Mouse (Mus musculus) embryonic facial prominence, embryonic 10.5 days (tissue): Measurements from ENCODE around the gene Prkd3. TPM values are rescaled to one million over a fixed set of nuclear protein-coding genes. Genes with fewer than 3 reads are reported as not detected.
A peak's percentile ranks its signal among the peaks of the same experiment; 100 is the strongest.

Experiments used
- DNase-seq: peaks from one replicate; pipeline ENCODE4 v3.0.0-alpha.2; 2017; ENCODE audit warnings: low spot score
- H3K27ac ChIP-seq: fragments of 300-500 bp; sonication (generic); replicated peaks from 2 replicates; pipeline ENCODE4 v1.5.1; 2016; ENCODE audit warnings: mild to moderate bottlenecking
- H3K27me3 ChIP-seq: fragments of 300-500 bp; sonication (generic); replicated peaks from 2 replicates; pipeline ENCODE4 v1.6.1; 2016; ENCODE audit warnings: low read depth, mild to moderate bottlenecking; ENCODE audit not compliant: poor library complexity, severe bottlenecking
- H3K36me3 ChIP-seq: fragments of 300-500 bp; sonication (generic); replicated peaks from 2 replicates; pipeline ENCODE4 v1.6.1; 2016; ENCODE audit warnings: mild to moderate bottlenecking, moderate library complexity
- H3K4me1 ChIP-seq: fragments of 300-500 bp; sonication (generic); 2 replicates; pipeline ENCODE4 v1.6.1; 2016
- H3K4me3 ChIP-seq: fragments of 300-500 bp; sonication (generic); 2 replicates; pipeline ENCODE4 v1.5.1; 2016; ENCODE audit warnings: mild to moderate bottlenecking, moderate library complexity
- H3K9me3 ChIP-seq: fragments of 300-500 bp; sonication (generic); 2 replicates; pipeline ENCODE4 v1.6.1; 2016; ENCODE audit warnings: mild to moderate bottlenecking
- WGBS: fragments of 180-500 bp; shearing (Covaris S2); methylation state at CpG from one replicate; pipeline ENCODE4 v1.1.7; 2016; 5-methylcytosine and 5-hydroxymethylcytosine counted together
- polyA plus RNA-seq: library from polyadenylated mRNA; unstranded; fragments of >200 nt; fragmentation: Nextera tagmentation; extraction: Ambion mirVana; gene quantifications from 2 replicates; pipeline ENCODE4 v1.2.1, GENCODE M21; 2016

Prkd3 gene
- polyA plus RNA-seq, 1 experiment from 2014 or later: 54.3 TPM

DNA sequence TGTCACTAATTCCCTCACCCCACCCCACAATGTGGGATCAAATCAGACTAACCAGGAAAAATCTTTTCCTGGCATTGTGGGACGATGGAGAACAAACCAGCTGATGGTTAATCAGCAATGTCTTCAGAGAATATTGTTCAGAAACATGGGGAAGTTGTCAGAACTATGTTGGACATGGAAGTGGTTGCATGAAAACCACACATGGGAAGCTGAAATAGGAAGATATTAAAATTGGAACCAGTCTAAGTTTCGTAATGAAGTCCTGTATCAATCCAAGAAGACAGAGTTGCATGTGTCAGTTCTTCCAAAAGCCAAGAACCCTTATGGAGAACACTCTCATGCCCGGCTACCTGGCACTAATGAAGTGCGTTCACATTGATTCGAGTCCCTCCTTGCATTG, 11.0 kb upstream of the Prkd3 start:
- no peak overlapping the region for H3K27ac ChIP-seq
- DNase-seq: no peak
- H3K4me3 ChIP-seq: no peak overlapping the region
- WGBS: 87% methylated on average over 5 of the region's 5 CpGs
- H3K4me1 ChIP-seq: no peaks in the 10 kb centered on the region
- no peaks in the 10 kb centered on the region for H3K9me3 ChIP-seq
- H3K36me3 ChIP-seq: no peaks in the 10 kb centered on the region
- H3K27me3 ChIP-seq: no peaks in the 10 kb centered on the region

DNA sequence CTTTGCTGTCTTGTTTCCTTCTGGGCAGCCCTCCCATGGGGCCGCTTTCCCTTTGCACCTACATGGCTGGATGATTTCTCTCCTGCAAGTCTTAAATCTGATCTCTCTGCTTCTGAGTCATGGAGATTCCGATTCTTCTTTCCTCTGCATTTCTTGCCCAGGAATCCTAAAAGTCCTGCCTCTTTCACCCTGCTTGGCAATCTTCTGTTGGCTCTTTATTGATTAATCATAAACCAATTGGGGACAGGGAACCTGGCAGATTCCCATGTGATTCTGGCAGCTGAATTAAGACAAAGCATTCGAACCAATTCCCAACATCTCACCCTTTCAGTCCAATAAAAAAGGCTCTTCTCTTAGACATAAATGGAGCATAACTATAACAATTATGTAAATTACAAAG, 8.6 kb upstream of the Prkd3 start:
- WGBS: 86% methylated on average over 3 of the region's 3 CpGs
- DNase-seq: no peak
- Histone ChIP-seq H3K36me3 (no peaks in the 10 kb centered on the region), H3K9me3 (no peaks in the 10 kb centered on the region), H3K27ac (no peak overlapping the region), H3K4me3 (no peak overlapping the region), H3K27me3 (no peaks in the 10 kb centered on the region), H3K4me1 (peaks cover 4% of the 10 kb centered on the region; the same call in 1 of the 2 replicates)

DNA sequence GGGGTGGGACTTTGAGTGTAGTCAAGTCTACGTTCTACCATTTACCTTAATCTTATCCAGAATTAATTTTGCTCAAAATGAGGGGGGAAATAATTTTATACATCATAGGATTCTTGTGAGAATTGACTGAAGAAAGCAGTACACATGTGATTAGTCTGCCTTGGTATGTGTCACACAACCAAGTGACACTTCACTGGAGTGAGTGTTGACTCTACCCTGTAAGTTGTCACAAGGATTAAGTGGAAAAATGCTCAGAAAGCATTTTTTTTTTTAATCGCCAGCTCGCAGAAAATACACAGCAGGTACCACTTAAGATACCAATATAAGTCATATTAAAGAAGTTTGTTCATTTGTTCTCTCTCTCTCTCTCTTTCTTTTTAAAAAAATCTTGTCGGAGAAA, 3.9 kb upstream of the Prkd3 start:
- no peaks in the 10 kb centered on the region for H3K36me3 ChIP-seq
- no peak for DNase-seq
- H3K27me3 ChIP-seq: peaks cover 10% of the 10 kb centered on the region
- H3K9me3 ChIP-seq: no peaks in the 10 kb centered on the region
- WGBS: 82% methylated on average over 4 of the region's 4 CpGs
- H3K27ac ChIP-seq: no peak overlapping the region
- peaks cover 8% of the 10 kb centered on the region for H3K4me1 ChIP-seq
- no peak overlapping the region for H3K4me3 ChIP-seq

DNA sequence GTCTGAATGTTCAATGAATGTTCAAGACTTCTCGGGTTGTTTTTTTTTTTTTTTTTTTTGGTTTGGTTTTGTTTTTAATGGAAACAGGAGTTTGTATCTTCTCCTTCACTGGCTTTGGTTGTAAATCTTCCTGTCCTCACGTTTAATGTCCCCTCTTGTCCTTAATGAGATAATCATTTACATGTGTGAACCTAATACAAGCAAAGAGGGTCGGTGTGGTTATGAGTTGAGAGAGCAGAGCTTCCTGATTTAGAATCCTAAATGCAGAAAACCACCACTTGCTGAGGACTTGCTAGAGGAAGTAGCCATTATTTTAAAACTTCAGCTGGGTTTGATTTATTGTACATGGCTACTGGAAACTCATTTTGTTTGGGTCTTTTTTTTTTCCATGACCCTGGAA, 2.1 kb upstream of the Prkd3 start:
- peaks cover 10% of the 10 kb centered on the region for H3K27me3 ChIP-seq

DNA sequence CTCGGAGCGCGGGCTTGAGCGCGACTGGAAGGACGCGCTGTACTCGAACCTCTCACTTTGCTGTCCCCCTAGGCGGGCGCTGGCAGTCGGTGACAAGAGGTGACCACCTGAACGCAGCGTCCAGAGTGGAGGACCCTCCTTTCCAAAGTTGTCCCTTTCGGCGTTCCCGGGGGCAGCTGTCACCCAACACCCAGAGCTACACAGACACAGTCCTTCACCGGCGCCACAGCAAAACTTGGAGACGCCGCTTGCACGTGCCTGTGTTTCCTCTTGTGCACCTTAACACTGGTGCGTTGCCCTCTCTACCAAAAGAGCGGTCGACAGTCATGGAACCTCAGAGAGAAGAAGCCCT, 344 bp upstream of the Prkd3 start:
- peaks cover 32% of the 10 kb centered on the region for H3K4me1 ChIP-seq
- H3K4me3 ChIP-seq: peak overlapping the region; percentile 92
- no peaks in the 10 kb centered on the region for H3K9me3 ChIP-seq
- 1% methylated on average over 24 of the region's 24 CpGs for WGBS
- DNase-seq: no peak
- peaks cover 1% of the 10 kb centered on the region for H3K36me3 ChIP-seq
- peak overlapping the region; percentile 97 for H3K27ac ChIP-seq
- peaks cover 10% of the 10 kb centered on the region for H3K27me3 ChIP-seq

More for the DNA sequence above, 2.1 kb upstream of the Prkd3 start:
- no peak overlapping the region for H3K4me3 ChIP-seq
- H3K36me3 ChIP-seq: no peaks in the 10 kb centered on the region
- DNase-seq: no peak
- WGBS: 30% methylated on average over 3 of the region's 3 CpGs
- H3K4me1 ChIP-seq: peaks cover 26% of the 10 kb centered on the region
- H3K27ac ChIP-seq: no peak overlapping the region
- H3K9me3 ChIP-seq: no peaks in the 10 kb centered on the region

DNA sequence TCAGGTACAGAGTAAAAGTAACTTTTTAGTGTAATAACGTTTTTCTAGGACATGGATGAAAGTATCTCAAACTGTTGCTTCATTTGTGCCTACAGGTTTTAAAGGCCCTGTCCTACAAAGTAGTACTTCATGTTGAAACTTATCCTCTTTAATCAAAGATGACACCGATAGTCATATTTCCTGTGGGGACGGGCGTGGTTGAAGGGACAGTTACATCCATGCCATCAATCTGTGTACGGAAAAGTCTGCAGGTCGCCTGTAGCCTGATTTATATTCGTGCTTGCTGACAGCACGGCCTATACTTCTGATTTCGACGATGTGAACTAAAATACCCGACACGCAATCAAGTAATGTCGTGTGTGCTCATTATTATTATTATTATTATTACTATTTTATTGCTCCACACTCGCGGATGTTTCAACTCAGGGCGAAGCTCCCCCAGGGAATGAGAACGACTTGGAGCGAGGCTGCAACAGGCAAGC, 849 bp downstream of the Prkd3 start:
- WGBS: 1% methylated on average over 18 of the region's 18 CpGs
- H3K9me3 ChIP-seq: no peaks in the 10 kb centered on the region
- H3K4me3 ChIP-seq: peak overlapping the region; percentile 92
- peaks cover 6% of the 10 kb centered on the region for H3K36me3 ChIP-seq
- peaks cover 29% of the 10 kb centered on the region for H3K4me1 ChIP-seq
- H3K27ac ChIP-seq: peak overlapping the region; percentile 97
- DNase-seq: peak; percentile 18
- H3K27me3 ChIP-seq: peaks cover 10% of the 10 kb centered on the region

DNA sequence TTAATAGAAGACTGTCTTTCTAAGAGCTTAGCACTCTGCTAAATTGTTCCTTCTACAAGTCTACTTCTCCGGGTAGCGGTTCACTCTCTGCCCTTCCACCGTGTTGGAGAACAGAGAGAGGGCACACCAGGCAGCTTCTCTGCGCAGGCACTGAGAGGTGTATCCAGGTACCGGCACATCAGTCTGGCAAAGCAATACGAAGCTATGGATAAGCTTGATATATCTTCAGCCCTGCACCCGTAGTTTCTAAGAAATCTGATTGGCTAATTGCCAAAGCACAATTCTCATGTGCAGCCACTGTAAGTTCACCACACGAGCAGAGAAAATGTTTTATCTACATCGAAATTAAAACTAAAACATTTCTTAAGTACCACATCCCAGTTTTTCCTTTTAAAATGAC, 2.2 kb downstream of the Prkd3 start:
- 74% methylated on average over 9 of the region's 9 CpGs for WGBS
- Histone ChIP-seq H3K4me1 (peaks cover 29% of the 10 kb centered on the region), H3K4me3 (peak overlapping the region; percentile 92), H3K9me3 (no peaks in the 10 kb centered on the region), H3K27me3 (peaks cover 10% of the 10 kb centered on the region), H3K27ac (no peak overlapping the region), H3K36me3 (peaks cover 6% of the 10 kb centered on the region)
- DNase-seq: no peak

DNA sequence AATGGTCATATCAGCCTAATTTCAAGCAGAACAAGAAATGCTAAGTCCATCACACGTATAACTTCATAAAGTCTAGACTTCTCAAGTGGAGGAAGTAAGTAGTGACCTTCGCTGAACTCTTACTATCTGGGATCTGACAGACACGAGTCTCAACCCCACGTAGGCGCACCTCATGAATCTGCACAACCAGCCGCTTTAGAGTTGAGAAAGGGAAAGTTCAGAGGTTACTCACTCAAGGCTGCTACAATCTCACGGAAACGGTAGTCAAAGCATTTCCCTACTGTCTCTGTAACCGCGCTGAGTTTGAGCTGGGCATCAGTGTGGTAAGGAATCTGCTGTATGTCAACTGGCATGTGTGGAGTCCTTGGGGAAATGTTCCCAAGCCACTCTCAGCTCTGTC, 4.8 kb downstream of the Prkd3 start:
- 86% methylated on average over 10 of the region's 10 CpGs for WGBS
- Histone ChIP-seq H3K36me3 (peaks cover 31% of the 10 kb centered on the region), H3K27me3 (no peaks in the 10 kb centered on the region), H3K4me1 (peaks cover 27% of the 10 kb centered on the region), H3K4me3 (no peak overlapping the region), H3K9me3 (no peaks in the 10 kb centered on the region), H3K27ac (no peak overlapping the region)
- DNase-seq: no peak

DNA sequence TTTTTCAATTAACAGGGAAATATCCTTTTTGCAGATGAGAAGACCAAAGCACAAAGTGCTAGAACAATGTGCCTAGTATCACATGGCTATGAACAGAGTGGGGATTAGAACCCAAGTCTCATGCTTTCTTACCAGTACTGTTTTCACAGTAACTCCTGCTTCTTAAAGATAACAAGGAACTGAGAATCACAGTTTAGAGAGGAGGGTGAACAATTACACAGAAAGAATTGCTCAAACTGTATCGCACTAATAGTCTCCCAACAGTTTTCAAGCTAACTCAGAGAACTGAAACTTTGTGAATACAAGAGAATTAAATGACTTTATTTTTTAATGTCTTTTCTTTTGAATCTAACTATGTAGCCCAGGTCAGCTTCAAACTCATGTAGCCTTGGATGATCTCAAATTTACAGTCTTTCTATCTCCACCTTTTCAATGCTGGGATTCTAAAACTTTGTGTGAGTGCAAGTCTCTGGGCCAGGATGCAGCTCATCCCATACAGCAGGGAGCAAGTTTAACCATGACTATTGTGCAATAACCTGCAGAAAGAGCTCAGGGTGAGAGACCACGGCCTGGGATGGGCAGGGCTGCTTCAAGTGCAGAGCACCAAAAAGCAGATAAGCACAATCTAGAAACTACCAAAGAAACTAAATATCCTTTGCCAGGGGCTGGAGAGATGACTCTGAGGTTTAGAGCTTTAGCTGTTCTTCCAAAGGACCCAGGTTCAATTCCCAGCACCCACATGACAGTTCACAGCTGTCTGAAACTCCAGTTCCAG, 5.5 kb downstream of the Prkd3 start:
- Histone ChIP-seq H3K27ac (no peak overlapping the region), H3K27me3 (no peaks in the 10 kb centered on the region), H3K36me3 (peaks cover 38% of the 10 kb centered on the region), H3K4me3 (no peak overlapping the region), H3K4me1 (peaks cover 26% of the 10 kb centered on the region), H3K9me3 (no peaks in the 10 kb centered on the region)
- DNase-seq: no peak
- 95% methylated on average over 2 of the region's 2 CpGs for WGBS

DNA sequence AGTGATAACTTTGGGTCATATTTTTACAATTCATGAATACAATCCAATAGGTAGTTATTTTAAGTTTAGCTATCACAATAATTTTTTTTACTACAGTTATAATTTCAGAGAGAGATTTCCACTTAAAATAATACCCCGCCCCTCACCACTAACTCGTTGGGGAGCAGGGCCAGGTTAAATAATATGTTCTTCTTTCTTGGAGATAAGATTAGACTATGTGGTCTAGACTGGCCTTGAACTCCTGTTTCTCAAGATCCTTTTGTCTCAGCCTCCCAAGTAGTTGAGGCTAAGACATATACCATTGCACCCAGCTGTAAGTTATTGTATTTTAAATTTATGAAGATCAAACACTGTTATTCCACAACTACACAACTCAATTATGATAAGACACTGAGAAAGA, 7.0 kb downstream of the Prkd3 start:
- Histone ChIP-seq H3K27ac (no peak overlapping the region), H3K4me3 (no peak overlapping the region), H3K36me3 (peaks cover 51% of the 10 kb centered on the region), H3K27me3 (no peaks in the 10 kb centered on the region), H3K4me1 (peaks cover 17% of the 10 kb centered on the region), H3K9me3 (no peaks in the 10 kb centered on the region)
- WGBS: 95% methylated on average over 2 of the region's 2 CpGs
- no peak for DNase-seq

DNA sequence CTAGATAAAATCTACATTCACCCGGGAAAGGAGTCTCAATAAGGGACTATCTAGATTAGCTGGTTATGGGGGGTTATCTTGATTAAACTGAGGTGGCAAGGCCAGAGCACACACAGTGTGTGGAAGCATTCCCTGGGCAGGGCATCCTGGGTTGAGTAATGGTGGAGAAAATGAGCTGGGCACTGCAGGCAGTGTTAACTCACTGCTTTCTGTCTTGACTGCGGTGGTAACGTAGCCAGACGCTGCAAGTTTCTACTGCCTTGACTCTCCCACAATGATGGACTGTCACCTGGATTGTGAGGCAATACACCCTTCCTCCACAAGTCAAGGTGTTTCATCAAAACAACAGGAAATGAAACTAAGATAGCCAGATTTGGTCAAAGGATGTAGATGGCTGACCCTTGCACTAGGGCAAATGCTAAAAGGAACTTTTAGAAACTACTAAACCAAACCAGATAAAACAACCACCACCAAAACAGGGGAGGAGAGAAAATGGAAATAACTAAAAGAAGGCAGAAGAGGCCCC, 20.8 kb downstream of the Prkd3 start:
- Histone ChIP-seq H3K4me3 (no peak overlapping the region), H3K4me1 (no peaks in the 10 kb centered on the region), H3K36me3 (no peaks in the 10 kb centered on the region), H3K27ac (no peak overlapping the region), H3K27me3 (no peaks in the 10 kb centered on the region), H3K9me3 (no peaks in the 10 kb centered on the region)
- DNase-seq: no peak
- 92% methylated on average over 4 of the region's 4 CpGs for WGBS

DNA sequence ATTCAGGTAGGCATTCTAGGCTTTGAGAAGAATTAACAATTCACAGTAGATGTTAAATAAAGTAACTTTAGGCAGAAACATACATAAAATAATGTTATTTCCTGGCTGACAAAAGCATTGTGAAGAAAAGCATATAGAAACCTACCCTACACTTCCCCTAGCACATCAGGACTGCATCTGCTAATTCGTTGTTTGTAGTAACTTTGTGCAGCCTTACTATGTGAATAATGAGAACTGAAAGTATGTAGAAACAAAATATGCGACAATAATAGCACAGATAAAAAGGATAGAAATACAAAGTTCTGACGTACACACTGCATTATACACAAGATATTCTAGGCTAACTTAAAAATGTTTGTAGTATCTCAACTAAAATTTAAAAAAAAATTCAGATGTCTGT, 21.4 kb downstream of the Prkd3 start:
- WGBS: 95% methylated on average over 3 of the region's 3 CpGs
- Histone ChIP-seq H3K4me3 (no peak overlapping the region), H3K27me3 (no peaks in the 10 kb centered on the region), H3K9me3 (no peaks in the 10 kb centered on the region), H3K4me1 (peaks cover 4% of the 10 kb centered on the region; the same call in 1 of the 2 replicates), H3K27ac (no peak overlapping the region), H3K36me3 (no peaks in the 10 kb centered on the region)
- no peak for DNase-seq

DNA sequence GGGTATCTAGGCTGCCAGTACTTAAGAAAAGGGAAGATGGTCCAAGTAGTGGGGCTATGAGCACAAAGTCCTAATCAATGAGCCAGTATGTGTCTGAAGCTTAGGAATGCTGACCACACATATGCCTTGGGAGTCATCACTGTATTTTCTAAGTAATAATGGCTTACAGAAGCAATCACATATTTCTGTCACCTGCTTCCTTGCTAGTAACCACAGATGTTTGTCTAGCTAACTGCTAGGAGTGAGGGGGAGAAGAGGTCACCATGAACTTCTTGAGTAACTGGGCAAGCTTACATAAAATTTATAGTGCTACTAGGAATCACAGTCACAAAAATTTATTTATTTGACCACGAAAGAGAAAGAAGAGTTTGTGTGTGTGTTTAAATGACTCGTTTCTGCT, 22.5 kb downstream of the Prkd3 start:
- DNase-seq: no peak
- no peak overlapping the region for H3K4me3 ChIP-seq
- 89% methylated on average over 2 of the region's 2 CpGs for WGBS
- peaks cover 4% of the 10 kb centered on the region; the same call in 1 of the 2 replicates for H3K4me1 ChIP-seq
- H3K36me3 ChIP-seq: no peaks in the 10 kb centered on the region
- H3K27ac ChIP-seq: no peak overlapping the region
- H3K9me3 ChIP-seq: no peaks in the 10 kb centered on the region
- no peaks in the 10 kb centered on the region for H3K27me3 ChIP-seq
